Mouse (Mus musculus): ENCODE measurements around the gene Gm16485.

Gm16485 gene

DNA sequence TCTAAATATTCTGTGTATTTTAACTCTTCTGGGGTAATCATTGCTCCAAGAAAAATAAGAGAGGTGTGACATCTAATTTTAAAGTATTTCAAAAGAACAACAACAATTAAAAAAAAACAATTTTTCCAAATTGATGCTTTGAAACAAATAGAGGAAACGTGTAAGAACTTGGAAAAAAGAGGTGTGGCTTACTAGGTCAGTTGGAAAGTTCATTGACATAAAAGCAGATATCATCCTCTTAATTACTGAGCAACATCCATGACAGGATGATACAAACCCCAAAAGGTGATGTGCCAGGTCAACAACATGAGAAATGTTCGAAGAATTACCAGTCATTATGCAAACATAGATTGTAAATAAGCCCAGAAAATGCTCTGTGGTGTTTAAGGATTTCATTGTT, at the start of gene Gm16485:
Gene Gm16485, plus strand, starts transcription at position 301 of the 400 bp plus-strand sequence.
- no peak for DNase-seq (ENCODE audit: extremely low spot score, low spot score)

DNA sequence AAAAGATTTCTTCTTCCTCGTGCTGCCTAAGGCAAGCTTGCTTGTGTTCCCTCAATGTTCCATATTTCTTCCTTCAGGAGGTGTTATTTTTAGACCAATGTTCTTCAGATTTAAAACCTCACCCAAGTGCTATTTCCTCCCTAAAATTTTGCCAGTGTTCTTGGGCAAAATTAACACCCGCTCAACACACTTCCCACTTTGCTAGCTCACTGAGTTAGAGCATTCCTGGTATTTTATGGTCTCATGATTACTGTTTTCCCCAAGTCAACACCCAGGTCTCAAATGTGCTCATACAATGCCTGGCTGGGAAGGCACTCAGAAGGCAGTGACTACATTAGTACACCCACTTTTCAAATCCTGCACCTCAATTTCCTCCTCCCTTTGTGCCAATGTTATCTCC, 44.0 kb upstream of the Gm16485 start:
- no peak for DNase-seq (ENCODE audit: extremely low spot score, low spot score)

DNA sequence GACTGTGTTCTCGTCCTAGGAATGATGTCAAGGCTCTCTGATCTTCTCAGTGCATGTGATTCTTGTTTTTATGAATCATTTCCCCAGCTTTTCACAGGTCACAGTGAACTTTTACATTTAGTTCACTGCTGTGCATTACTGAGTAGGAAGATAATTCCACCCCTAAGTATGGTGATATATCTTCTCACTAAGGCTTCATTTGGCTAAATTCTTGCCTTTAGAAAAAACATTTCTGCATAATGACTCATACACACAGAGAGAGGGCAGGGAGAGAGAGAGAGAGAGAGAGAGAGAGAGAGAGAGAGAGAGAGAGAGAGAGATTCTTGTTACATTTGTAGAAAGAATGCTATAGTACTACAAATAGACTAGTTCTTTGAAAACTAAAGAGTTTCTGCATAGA, 33.8 kb upstream of the Gm16485 start:
- DNase-seq (ENCODE audit: extremely low spot score, low spot score): no peak

DNA sequence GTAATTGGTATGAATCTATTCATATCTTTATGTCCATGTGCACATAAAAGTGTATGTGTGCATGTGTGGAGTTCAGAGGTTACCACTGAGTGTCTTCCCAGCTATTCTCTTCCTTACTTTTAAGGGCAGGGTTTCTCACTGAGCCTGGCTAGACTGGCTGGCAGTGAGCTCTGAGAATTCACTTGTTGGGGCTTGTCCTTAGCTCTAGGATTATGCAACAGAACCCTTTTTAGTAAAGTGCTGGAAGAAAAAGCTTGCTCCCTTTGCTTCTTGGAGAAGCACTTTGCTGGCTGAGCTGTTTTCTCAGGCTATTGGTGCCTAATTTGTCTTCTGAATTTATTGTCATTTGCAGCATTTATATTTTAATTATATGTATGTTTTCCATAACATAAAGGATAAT, 18.3 kb upstream of the Gm16485 start:
- DNase-seq (ENCODE audit: extremely low spot score, low spot score): no peak

DNA sequence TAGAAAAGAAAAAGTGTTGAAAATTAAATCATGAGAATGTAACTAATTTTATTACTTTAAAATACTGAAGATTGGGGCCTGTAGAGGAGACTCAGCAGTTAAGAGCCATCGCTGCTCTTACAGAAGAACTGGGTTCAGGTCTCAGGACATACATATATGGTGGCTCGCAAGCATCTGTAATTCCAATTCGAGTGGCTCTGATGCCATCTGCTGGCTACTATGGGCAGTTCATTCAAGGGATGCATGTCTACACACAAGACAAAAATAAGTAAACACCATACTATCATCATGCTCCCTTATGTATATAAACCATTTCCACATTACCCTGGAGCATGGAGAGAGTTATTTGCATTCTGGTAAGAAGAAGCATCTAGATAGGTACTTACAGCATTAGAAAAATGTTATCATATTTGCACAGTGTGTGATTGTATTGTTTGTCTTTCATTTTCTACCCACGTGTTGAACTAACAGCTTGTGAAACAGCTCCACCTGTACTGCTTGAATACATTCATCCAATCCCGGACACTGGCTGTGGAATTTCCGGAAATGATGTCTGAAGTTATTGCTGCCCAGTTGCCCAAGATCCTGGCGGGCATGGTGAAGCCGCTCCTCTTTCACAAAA, 7.0 kb upstream of the Gm16485 start:
- DNase-seq (ENCODE audit: extremely low spot score, low spot score): no peak

DNA sequence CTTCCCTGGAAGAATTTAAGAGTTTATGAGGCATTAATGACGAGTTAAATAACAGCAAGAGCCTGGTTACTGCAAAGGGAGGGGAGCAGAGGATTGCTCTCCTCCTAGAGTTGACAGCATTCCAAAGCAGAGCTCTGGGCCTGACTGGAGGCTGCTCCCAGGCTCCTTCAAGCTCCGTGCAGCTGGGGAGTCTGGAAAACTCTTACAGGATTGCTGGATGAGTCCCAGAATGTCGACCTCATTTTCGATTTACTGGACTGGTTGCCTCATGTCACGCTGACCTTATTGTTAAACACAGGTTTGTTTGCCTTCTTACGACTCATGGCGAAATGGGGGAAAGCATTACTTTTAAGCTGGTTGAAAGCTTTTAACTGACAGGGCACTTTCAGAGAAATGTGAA, 1.4 kb upstream of the Gm16485 start:
- no peak for DNase-seq (ENCODE audit: extremely low spot score, low spot score)

DNA sequence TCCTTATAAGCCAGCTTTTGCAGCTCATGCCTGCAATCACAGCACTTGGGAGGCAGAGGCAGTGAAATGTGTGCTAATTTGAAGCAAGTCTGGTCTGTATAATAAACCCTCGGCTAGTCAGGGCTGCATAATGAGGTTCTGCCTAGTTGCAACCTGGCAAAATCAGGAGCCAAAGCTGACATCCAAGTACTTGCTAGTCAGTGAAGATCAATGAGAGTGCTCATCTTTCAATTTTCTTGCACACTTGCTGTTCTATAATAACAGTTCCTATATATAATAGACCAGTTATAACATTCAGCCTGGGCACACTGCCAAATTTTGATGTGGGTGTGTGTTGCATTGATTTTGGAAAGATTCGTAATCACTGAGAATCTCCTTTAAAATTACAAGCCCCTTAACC, 6.2 kb downstream of the Gm16485 start:
- no peak for DNase-seq (ENCODE audit: extremely low spot score, low spot score)

DNA sequence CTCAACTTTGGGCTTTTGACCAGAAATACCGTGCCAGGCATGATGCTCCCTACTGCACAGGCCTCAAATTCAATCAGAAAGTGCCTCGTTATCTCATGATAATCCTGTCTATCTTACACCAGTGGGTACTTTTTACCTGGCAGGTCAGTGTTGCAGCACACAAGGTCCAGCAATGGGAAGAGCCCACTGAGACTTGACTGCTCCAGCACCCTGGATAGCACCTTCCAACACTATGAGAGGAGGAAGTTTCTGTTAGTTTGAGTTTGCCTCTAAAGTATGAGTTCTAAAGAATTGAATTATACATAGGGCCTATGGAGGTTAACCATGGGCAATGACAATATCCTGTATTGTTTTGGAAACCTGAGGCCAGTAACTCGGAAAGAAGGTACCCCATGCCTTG, 10.7 kb downstream of the Gm16485 start:
- DNase-seq (ENCODE audit: extremely low spot score, low spot score): no peak

DNA sequence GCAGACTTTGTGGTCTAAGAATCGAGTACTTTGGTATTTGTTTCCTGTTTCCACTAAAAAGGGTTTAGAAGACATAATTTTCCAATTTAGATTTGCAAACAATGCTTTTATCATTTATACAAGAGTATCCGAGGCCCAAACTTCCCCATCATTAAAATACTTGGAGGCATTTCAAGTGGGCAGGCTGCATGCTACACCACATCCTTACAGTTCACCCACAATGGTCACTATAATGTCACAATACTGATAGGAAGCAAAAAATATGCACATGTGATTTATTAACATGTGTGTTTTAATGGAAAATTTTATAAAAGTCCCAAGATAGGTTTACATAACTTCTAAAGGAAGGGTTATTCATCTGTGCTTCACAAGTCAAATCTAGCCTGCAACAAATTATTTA, 24.9 kb downstream of the Gm16485 start:
- no peak for DNase-seq (ENCODE audit: extremely low spot score, low spot score)

DNA sequence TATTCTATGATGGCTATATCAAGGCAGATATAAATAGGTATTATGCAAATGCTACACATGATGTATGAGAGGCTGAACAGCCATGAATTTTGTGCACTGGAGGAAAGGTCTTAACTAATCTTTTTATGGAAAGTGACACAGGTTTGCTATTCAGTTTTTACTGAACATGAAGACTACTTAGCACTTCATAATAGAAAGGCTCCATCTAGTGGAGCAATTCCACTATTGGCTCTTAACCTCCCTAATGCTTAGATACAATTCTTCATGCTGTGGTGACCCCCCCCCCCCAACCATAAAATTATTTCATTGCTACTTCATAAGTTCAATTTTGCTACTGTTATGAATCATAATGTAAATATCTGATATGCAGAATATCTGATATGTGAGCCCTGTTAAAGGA, 29.6 kb downstream of the Gm16485 start:
- DNase-seq (ENCODE audit: extremely low spot score, low spot score): no peak

DNA sequence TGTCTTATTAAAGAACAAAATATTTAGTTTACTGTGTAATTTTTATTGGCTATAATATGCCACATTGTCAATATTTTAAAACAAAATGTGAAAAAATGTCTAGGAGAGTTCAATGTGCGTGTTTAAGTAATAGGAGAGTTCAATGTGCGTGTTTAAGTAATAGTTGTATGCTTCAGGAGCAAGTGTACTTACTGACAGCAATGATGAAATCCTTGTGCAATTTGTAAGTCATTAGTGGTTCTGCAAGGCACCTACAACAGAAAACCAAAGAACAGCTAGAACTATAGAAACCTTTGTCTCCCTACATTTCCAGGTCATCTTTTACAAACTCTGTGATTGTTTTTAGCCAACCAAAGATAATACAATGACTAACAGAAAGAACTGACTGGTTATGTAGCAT, 43.5 kb downstream of the Gm16485 start:
- DNase-seq (ENCODE audit: extremely low spot score, low spot score): no peak
